Mouse (Mus musculus): ENCODE data around the gene Tnip3.

GRCm38 (mm10) chr6:65578151-65578973 lies 53.2 kb downstream of the Tnip3 start:
- TF ChIP-seq CTCF (IDR thresholded peaks at IDR 0.05) (peak; percentile 18; the same call in 1 of the 2 replicates), EP300 (IDR thresholded peaks at IDR 0.05; ENCODE audit: insufficient read depth, low read depth, low read length) (no peak)
